Mouse (Mus musculus) erythroblast, embryonic 14.5 days (primary cell): ENCODE data around the gene Ugt1a6a.

Source experiments
- GATA1 ChIP-seq: IDR thresholded peaks from 2 replicates; pipeline ENCODE4 v1.6.1; 2012; ENCODE audit warnings: low read length, inconsistent platforms, mixed read lengths
- TAL1 ChIP-seq: IDR thresholded peaks from 3 replicates; pipeline ENCODE4 v1.6.1; 2012; ENCODE audit warnings: low read length, inconsistent platforms, mixed read lengths

GRCm38 (mm10) chr1:88249596-88249995 is 115.0 kb downstream of the Ugt1a6a start:
- TF ChIP-seq GATA1: no peak
- no peak for TF ChIP-seq TAL1
